Mouse (Mus musculus) limb, embryonic 10.5 days (tissue): ENCODE data around the gene Fgfr3. TPM values are rescaled to one million over a fixed set of nuclear protein-coding genes. Genes with fewer than 3 reads are reported as not detected.
A peak's percentile ranks its signal among the peaks of the same experiment; 100 is the strongest.

Source experiments
- DNase-seq: peaks from one replicate; pipeline ENCODE4 v3.0.0-alpha.2; 2017; ENCODE audit warnings: low spot score
- H3K27ac ChIP-seq: fragments of 300-500 bp; sonication (generic); 2 replicates; pipeline ENCODE4 v1.5.1; 2016; ENCODE audit warnings: mild to moderate bottlenecking
- H3K27me3 ChIP-seq: fragments of 300-500 bp; sonication (generic); 2 replicates; pipeline ENCODE4 v1.6.1; 2016; ENCODE audit warnings: low read depth, mild to moderate bottlenecking; ENCODE audit not compliant: poor library complexity, severe bottlenecking
- H3K36me3 ChIP-seq: fragments of 300-500 bp; sonication (generic); 2 replicates; pipeline ENCODE4 v1.6.1; 2016; ENCODE audit warnings: mild to moderate bottlenecking, moderate library complexity
- H3K4me1 ChIP-seq: fragments of 300-500 bp; sonication (generic); 2 replicates; pipeline ENCODE4 v1.6.1; 2016
- H3K4me3 ChIP-seq: fragments of 300-500 bp; sonication (generic); 2 replicates; pipeline ENCODE4 v1.5.1; 2016; ENCODE audit warnings: mild to moderate bottlenecking, moderate library complexity
- H3K9me3 ChIP-seq: fragments of 300-500 bp; sonication (generic); replicated peaks from 2 replicates; pipeline ENCODE4 v1.6.1; 2016; ENCODE audit warnings: mild to moderate bottlenecking
- WGBS: fragments of 180-500 bp; shearing (Covaris S2); methylation state at CpG from one replicate; pipeline ENCODE4 v1.1.7; 2016; 5-methylcytosine and 5-hydroxymethylcytosine counted together
- polyA plus RNA-seq: library from polyadenylated mRNA; unstranded; fragments of >200 nt; fragmentation: Nextera tagmentation; extraction: Ambion mirVana; gene quantifications from 2 replicates; pipeline ENCODE4 v1.2.1, GENCODE M21; 2016

Gene Fgfr3
- polyA plus RNA-seq, 1 experiment from 2014 or later, result 10.5 TPM

DNA sequence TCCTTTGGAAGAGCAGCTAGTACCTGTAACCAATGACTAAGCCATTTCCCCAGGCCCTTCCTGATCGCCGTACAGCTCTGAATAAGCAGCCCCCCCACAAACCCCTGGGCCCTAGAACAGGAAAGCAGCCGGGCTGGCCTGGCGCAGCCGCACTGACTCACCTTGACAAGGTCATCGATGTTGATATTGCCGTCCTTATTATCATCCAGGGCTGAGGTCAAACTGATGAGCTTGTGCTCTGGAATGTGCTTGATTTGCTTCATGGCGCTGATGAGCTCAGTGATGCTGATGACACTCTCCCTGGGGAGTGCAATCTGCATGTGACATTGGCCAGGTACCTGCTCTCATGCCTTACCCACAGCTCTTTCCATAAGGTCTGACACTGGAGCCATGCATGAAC, 22.0 kb downstream of the Fgfr3 start:
- no peak for DNase-seq
- Histone ChIP-seq H3K27me3 (no peaks in the 10 kb centered on the region), H3K27ac (no peak overlapping the region), H3K4me3 (no peak overlapping the region), H3K4me1 (no peaks in the 10 kb centered on the region), H3K9me3 (no peaks in the 10 kb centered on the region), H3K36me3 (peaks cover 93% of the 10 kb centered on the region)
- 95% methylated on average over 8 of the region's 8 CpGs for WGBS

DNA sequence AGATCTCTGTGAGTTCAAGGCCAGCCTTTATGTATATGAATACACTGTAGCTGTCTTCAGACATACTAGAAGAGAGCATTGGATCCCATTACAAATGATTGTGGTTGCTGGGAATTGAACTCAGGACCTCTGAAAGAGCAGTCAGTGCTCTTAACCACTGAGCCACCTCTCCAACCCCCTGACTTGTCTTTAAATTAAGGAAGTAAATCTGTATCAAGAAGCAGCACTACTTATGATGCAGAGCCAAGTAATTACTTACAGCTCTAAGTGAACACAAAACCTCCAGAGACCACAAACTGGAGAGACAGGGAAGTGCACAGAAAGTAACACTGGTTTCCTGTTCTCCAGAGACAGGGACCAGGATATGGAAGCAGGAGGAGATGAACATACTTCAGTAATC, 55.7 kb downstream of the Fgfr3 start:
- no peaks in the 10 kb centered on the region for H3K27me3 ChIP-seq
- no peak overlapping the region for H3K4me3 ChIP-seq
- peaks cover 49% of the 10 kb centered on the region for H3K36me3 ChIP-seq
- H3K27ac ChIP-seq, result no peak overlapping the region
- H3K9me3 ChIP-seq, result no peaks in the 10 kb centered on the region
- DNase-seq, result no peak
- H3K4me1 ChIP-seq, result peaks cover 12% of the 10 kb centered on the region

GRCm38 (mm10) chr5:33781964-33782344, 60.5 kb downstream of the Fgfr3 start:
- Histone ChIP-seq H3K27ac (peak overlapping the region; percentile 91), H3K4me3 (peak overlapping the region; percentile 82), H3K27me3 (no peaks in the 10 kb centered on the region), H3K9me3 (no peaks in the 10 kb centered on the region), H3K36me3 (peaks cover 17% of the 10 kb centered on the region), H3K4me1 (peaks cover 18% of the 10 kb centered on the region)
- no peak for DNase-seq
- whole genome bisulfite sequencing, result 5% methylated on average over 11 of the region's 11 CpGs

DNA sequence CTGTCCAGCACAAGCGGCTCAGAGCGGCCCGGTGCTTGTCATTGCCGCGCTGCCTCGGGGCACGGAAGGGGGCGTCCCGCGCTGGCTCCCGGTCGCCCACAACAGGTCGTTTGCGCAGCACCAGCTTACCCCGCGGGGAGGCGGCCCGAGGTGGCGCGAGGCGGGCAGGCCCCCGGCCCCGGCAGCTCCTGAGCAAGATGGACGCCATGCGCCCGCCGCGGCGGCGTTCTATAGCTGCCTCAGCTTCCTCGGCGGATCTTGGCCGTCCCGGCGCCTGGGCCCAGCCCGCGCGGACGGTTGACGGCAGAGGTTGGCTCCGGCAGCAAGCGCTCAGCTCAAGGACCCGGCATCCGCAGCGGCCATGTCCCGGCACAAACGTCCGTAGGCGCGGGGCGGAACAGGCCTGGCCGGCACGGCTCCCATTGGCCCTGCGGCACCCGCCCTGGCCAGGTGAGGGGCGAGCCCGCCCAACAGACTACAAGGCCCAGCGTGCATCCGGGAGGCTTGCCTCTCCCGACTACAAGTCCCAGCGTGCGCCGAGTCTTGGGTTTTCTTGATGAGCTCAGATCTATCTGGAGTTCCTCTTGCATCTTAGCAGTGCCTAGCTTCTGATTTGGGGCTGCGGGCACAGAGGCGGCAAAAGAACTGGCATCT, 61.0 kb downstream of the Fgfr3 start, which contains the start of gene Letm1:
Gene Letm1, minus strand, starts transcription at position 473 of the 654 bp plus-strand sequence.
- Histone ChIP-seq H3K27me3 (no peaks in the 10 kb centered on the region), H3K27ac (peak within 1 kb of the TSS; percentile 91), H3K4me1 (peaks cover 18% of the 10 kb centered on the region), H3K4me3 (peak within 1 kb of the TSS; percentile 82), H3K9me3 (no peaks in the 10 kb centered on the region), H3K36me3 (peaks cover 12% of the 10 kb centered on the region)
- peak; percentile 94 for DNase-seq
- under 1% methylated on average over 65 of the region's 65 CpGs for WGBS

GRCm38 (mm10) chr5:33782999-33783390, 61.5 kb downstream of the Fgfr3 start:
- H3K27me3 ChIP-seq, result no peaks in the 10 kb centered on the region
- 9% methylated on average over 6 of the region's 6 CpGs for WGBS

More at GRCm38 (mm10) chr5:33782999-33783390, 61.5 kb downstream of the Fgfr3 start:
- Histone ChIP-seq H3K4me3 (peak overlapping the region; percentile 82), H3K36me3 (peaks cover 7% of the 10 kb centered on the region; the same call in 1 of the 2 replicates), H3K4me1 (peaks cover 18% of the 10 kb centered on the region), H3K9me3 (no peaks in the 10 kb centered on the region), H3K27ac (peak overlapping the region; percentile 91)
- no peak for DNase-seq

Other genes starting within 250 kb of the Fgfr3 start
- 78.8 and 81.4 TPM in 2 replicates for gene Fam53a, start 92.0 kb upstream of the Fgfr3 start, polyA plus RNA-seq
- gene Gm9903, start 91.7 kb upstream of the Fgfr3 start, polyA plus RNA-seq, result 0.30 and 0.91 TPM in 2 replicates
- 340 and 345 TPM in 2 replicates for gene Slbp, start 69.1 kb upstream of the Fgfr3 start, polyA plus RNA-seq
- 323 and 325 TPM in 2 replicates for gene Tacc3, start 63.5 kb upstream of the Fgfr3 start, polyA plus RNA-seq
- 40.5 and 47.2 TPM in 2 replicates for gene Tmem129, start 63.3 kb upstream of the Fgfr3 start, polyA plus RNA-seq
- 65.0 and 66.8 TPM in 2 replicates for gene Letm1, start 61.1 kb downstream of the Fgfr3 start, polyA plus RNA-seq
- 79.4 and 90.3 TPM in 2 replicates for gene Nsd2, start 99.1 kb downstream of the Fgfr3 start, polyA plus RNA-seq
- 90.5 and 93.8 TPM in 2 replicates for gene Nelfa, start 214.7 kb downstream of the Fgfr3 start, polyA plus RNA-seq